Mouse (Mus musculus) erythroblast, embryonic 14.5 days (primary cell): Measurements from ENCODE around the gene Ola1. TPM values are rescaled to one million over a fixed set of nuclear protein-coding genes. Genes with fewer than 3 reads are reported as not detected.

Experiments
- H3K27me3 ChIP-seq: 2 replicates; pipeline ENCODE4 v1.6.1; 2012; ENCODE audit warnings: inconsistent platforms; ENCODE audit not compliant: control insufficient read depth
- H3K36me3 ChIP-seq: 2 replicates; pipeline ENCODE4 v1.6.1; 2012; ENCODE audit warnings: mild to moderate bottlenecking, inconsistent platforms; ENCODE audit not compliant: control insufficient read depth
- H3K4me1 ChIP-seq: 2 replicates; pipeline ENCODE4 v1.6.1; 2012; ENCODE audit warnings: inconsistent platforms; ENCODE audit not compliant: control insufficient read depth
- H3K4me3 ChIP-seq: replicated peaks from 2 replicates; pipeline ENCODE3; 2012; ENCODE audit warnings: moderate library complexity, mild to moderate bottlenecking, inconsistent platforms
- H3K9me3 ChIP-seq: 2 replicates; pipeline ENCODE4 v1.6.1; 2012; ENCODE audit warnings: low read length, inconsistent platforms, mixed read lengths; ENCODE audit not compliant: control insufficient read depth
- GATA1 ChIP-seq: IDR thresholded peaks from 2 replicates; pipeline ENCODE4 v1.6.1; 2012; ENCODE audit warnings: low read length, inconsistent platforms, mixed read lengths
- TAL1 ChIP-seq: IDR thresholded peaks from 3 replicates; pipeline ENCODE4 v1.6.1; 2012; ENCODE audit warnings: low read length, inconsistent platforms, mixed read lengths
- polyA plus RNA-seq: library from polyadenylated mRNA; stranded (reverse); fragments of >175 nt; gene quantifications from 2 replicates; pipeline ENCODE4 v1.2.3, GENCODE M21; 2012

Ola1 gene
- polyA plus RNA-seq, 1 experiment, result 3.4 TPM

- no peak overlapping the region for H3K4me3 ChIP-seq
- peaks cover 25% of the 10 kb centered on the region for H3K27me3 ChIP-seq
- no peaks in the 10 kb centered on the region for H3K36me3 ChIP-seq
- TF ChIP-seq GATA1 (no peak), TAL1 (no peak)
- peaks cover 3% of the 10 kb centered on the region for H3K9me3 ChIP-seq
- H3K4me1 ChIP-seq, result peaks cover 38% of the 10 kb centered on the region
Observed at GRCm38 (mm10) chr2:73059550-73060258, 159.0 kb downstream of the Ola1 start.

GRCm38 (mm10) chr2:73058344-73058743 is 160.4 kb downstream of the Ola1 start:
- no peak for TF ChIP-seq GATA1
- no peak for TF ChIP-seq TAL1
- H3K36me3 ChIP-seq, result no peaks in the 10 kb centered on the region
- peaks cover 17% of the 10 kb centered on the region for H3K27me3 ChIP-seq
- peaks cover 3% of the 10 kb centered on the region for H3K9me3 ChIP-seq
- H3K4me3 ChIP-seq, result peak overlapping the region; percentile 35
- H3K4me1 ChIP-seq, result peaks cover 35% of the 10 kb centered on the region

GRCm38 (mm10) chr2:73057589-73057988 is 161.1 kb downstream of the Ola1 start:
- peaks cover 9% of the 10 kb centered on the region for H3K9me3 ChIP-seq

GRCm38 (mm10) chr2:73056090-73056956 is 162.4 kb downstream of the Ola1 start:
- TF ChIP-seq GATA1 (no peak), TAL1 (no peak)
- H3K4me1 ChIP-seq, result peaks cover 34% of the 10 kb centered on the region
- peaks cover 9% of the 10 kb centered on the region for H3K27me3 ChIP-seq
- no peaks in the 10 kb centered on the region for H3K36me3 ChIP-seq
- no peak overlapping the region for H3K4me3 ChIP-seq
- peaks cover 10% of the 10 kb centered on the region for H3K9me3 ChIP-seq

More at GRCm38 (mm10) chr2:73057589-73057988, 161.1 kb downstream of the Ola1 start:
- Histone ChIP-seq H3K36me3 (no peaks in the 10 kb centered on the region), H3K27me3 (peaks cover 16% of the 10 kb centered on the region), H3K4me1 (peaks cover 35% of the 10 kb centered on the region), H3K4me3 (no peak overlapping the region)
- TF ChIP-seq TAL1, result no peak

- peaks cover 10% of the 10 kb centered on the region for H3K9me3 ChIP-seq
- H3K4me3 ChIP-seq, result no peak overlapping the region
- H3K27me3 ChIP-seq, result peaks cover 10% of the 10 kb centered on the region
- peaks cover 24% of the 10 kb centered on the region for H3K4me1 ChIP-seq
- no peak for TF ChIP-seq TAL1
- no peak for TF ChIP-seq GATA1
- no peaks in the 10 kb centered on the region for H3K36me3 ChIP-seq
Observed at GRCm38 (mm10) chr2:73053791-73054490, 164.8 kb downstream of the Ola1 start.

- TF ChIP-seq TAL1 (no peak), GATA1 (no peak)
Observed at GRCm38 (mm10) chr2:73050401-73050800, 168.3 kb downstream of the Ola1 start.

GRCm38 (mm10) chr2:73049977-73050376 is 168.7 kb downstream of the Ola1 start:
- Histone ChIP-seq H3K4me3 (no peak overlapping the region), H3K36me3 (no peaks in the 10 kb centered on the region), H3K4me1 (peaks cover 2% of the 10 kb centered on the region), H3K9me3 (peaks cover 9% of the 10 kb centered on the region), H3K27me3 (peaks cover 10% of the 10 kb centered on the region)
- TF ChIP-seq GATA1 (no peak), TAL1 (no peak)

More at GRCm38 (mm10) chr2:73050401-73050800, 168.3 kb downstream of the Ola1 start:
- H3K4me3 ChIP-seq, result no peak overlapping the region
- peaks cover 10% of the 10 kb centered on the region for H3K9me3 ChIP-seq
- no peaks in the 10 kb centered on the region for H3K36me3 ChIP-seq
- peaks cover 9% of the 10 kb centered on the region for H3K27me3 ChIP-seq
- peaks cover 2% of the 10 kb centered on the region for H3K4me1 ChIP-seq

- Histone ChIP-seq H3K9me3 (peaks cover 7% of the 10 kb centered on the region), H3K4me1 (peaks cover 2% of the 10 kb centered on the region), H3K4me3 (no peak overlapping the region), H3K36me3 (no peaks in the 10 kb centered on the region), H3K27me3 (peaks cover 15% of the 10 kb centered on the region)
- TF ChIP-seq TAL1, result no peak
- no peak for TF ChIP-seq GATA1
Observed at GRCm38 (mm10) chr2:73049001-73049684, 169.6 kb downstream of the Ola1 start.
